Mouse (Mus musculus) cerebellum, adult 18-20 months (tissue): Measurements from ENCODE around the gene Mroh9.
A peak's percentile ranks its signal among the peaks of the same experiment; 100 is the strongest.

Source experiments
- DNase-seq, 2 experiments: peaks; one replicate each; pipeline ENCODE4 v3.0.0; 2021

The Mroh9 gene

GRCm38 (mm10) chr1:163085570-163085969, at the start of gene Mroh9:
Gene Mroh9 (minus strand): TSS chr1:163085670.
- no peak for DNase-seq

- DNase-seq = no peak
Observed at GRCm38 (mm10) chr1:163129976-163130375, 44.5 kb upstream of the Mroh9 start.

- no peak for DNase-seq
Observed at GRCm38 (mm10) chr1:163129129-163129900, 43.8 kb upstream of the Mroh9 start.

GRCm38 (mm10) chr1:163126175-163126881, 40.9 kb upstream of the Mroh9 start:
- DNase-seq = no peak

GRCm38 (mm10) chr1:163122414-163122813, 36.9 kb upstream of the Mroh9 start:
- no peak for DNase-seq

- no peak for DNase-seq
Observed at GRCm38 (mm10) chr1:163113461-163114174, 28.1 kb upstream of the Mroh9 start.

- no peak for DNase-seq
Observed at GRCm38 (mm10) chr1:163112482-163113164, 27.2 kb upstream of the Mroh9 start.

- no peak for DNase-seq
Observed at GRCm38 (mm10) chr1:163104960-163105359, 19.5 kb upstream of the Mroh9 start.

DNA sequence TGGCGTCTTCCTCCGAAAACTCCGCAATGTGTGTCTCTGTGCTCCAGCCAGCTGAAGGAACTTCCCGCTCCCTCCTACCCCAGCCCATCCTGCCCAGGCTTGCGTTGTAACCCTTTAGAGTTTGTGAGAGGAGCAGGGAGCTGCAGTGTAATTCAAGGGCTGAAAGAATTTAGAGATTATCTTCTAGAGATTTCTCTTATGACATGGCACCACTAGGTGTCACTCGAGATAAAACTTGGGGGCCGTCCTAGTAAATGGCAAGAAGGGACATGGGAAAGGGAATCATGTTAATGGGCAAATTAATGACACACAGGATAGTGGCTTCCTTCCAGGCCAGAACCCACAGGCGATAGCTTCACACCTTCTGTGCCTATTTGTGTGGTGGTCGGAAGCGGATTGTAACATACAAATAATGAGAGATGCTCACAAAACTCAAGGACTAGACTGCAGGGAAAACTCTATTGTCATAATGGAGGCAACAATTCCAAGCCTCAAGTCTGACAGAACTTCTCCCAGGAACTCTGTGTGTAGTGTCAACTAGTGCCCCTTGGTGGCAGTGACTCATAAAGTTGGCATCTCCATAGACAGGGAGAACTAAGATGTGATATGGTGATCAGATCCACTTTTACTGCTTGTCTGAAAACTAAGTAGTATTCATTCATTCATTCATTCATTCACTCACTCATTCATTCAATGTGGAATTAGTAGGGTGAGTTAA, 6.1 kb upstream of the Mroh9 start:
- DNase-seq = peak; percentile 15 to 19

DNA sequence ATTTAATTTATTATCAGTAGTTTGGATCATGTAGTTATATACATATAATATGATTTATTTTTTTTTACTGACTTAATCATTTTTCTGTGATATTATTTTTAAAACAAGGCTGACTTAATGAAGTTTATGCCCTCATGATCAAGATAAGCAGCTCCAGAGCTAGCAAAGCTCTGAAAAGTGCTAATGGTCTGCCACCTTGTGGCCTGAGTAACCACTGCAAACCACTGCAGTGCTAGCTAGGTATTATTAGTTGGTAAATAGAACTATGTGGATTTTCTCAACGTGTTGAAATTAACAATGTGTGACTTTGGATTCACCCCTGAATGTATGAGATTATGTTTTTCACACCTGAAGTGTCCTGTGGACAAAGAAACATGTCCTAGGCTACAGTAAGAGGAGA, 15.0 kb downstream of the Mroh9 start:
- DNase-seq = peak; percentile 6 to 29

GRCm38 (mm10) chr1:163060381-163060780, 25.1 kb downstream of the Mroh9 start:
- DNase-seq = no peak

DNA sequence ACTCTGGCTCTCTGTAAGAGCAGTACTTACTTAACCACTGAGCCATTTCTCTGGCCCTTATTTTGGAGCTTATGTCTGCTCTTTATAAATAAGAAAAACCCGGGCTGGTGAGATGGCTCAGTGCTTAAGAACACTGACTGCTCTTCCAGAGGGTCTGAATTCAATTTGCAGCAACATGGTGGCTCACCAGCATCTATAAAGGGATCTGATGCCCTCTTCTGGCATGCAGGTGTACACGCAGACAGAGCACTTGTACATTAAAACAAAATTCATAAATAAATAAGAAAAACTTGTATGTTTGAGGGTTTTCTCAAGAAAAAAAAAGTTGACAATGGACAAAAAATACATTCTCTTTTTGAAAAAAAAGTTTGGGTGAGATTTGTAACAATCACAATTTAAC, 28.1 kb downstream of the Mroh9 start:
- no peak for DNase-seq

GRCm38 (mm10) chr1:163055629-163056028, 29.8 kb downstream of the Mroh9 start:
- no peak for DNase-seq

DNA sequence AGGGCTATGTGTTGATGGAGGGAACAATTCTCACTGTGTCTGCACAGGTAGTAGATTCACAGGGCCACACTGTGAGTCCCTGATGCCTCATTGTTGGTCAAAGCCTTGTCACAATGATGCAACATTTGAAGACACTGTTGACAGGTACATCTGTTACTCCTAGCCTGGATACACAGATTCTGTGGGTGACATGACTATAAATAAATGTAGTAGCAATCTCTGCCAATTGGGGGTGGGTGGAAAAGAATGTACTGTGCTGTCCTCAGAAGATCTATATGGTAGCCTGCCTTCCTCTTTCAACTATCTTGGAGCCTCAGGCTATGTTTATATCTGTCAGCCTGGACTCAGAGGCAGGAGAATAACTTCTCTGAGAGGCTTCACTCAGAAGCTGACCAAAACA, 62.4 kb downstream of the Mroh9 start:
- no peak for DNase-seq

GRCm38 (mm10) chr1:163009220-163009619, 76.2 kb downstream of the Mroh9 start:
- DNase-seq = no peak

DNA sequence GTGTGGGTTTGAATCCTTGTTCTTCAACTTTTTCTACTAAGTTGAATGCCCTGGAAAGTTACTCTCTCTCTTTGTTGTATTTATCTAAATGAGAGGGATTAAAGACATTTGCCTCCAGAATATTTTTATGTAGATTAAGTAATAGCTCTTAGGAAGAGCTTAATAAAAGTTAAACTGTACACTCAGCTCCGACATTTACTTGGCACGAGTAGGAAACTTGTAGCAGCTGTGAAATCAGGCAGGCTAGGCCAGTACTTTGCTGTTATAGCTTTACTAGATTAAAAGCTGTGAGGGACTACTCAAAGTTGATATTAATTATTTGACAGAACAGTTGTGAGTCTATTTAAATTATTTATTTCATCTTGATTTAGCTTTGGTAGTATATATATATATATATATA, 82.0 kb downstream of the Mroh9 start:
- DNase-seq = no peak

DNA sequence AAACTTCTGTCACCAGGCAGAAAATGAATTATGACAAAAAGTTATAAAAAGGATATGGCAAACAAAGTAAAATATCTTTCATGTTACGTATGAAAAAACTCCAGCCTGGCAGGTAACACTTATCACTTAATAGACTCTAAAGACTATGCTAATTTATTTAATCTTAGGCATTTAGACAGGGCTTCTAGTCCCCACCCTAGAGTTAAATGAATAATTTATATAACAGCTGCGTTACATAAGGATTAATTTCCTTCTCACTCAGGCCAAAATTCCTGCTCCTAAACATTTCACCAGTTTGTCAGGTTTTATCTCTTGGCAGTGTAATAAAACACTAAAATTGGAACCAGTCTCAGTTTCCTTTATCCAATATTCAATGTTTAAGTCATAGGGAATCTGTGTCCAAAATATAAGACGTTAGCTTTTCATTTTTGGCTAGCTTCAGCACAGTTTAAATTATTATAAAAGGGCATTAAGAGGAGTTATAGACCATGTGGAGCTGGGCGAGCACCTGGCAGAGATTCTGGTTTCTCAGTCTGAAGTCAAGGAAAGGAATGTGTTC, 84.1 kb downstream of the Mroh9 start:
- no peak for DNase-seq

DNA sequence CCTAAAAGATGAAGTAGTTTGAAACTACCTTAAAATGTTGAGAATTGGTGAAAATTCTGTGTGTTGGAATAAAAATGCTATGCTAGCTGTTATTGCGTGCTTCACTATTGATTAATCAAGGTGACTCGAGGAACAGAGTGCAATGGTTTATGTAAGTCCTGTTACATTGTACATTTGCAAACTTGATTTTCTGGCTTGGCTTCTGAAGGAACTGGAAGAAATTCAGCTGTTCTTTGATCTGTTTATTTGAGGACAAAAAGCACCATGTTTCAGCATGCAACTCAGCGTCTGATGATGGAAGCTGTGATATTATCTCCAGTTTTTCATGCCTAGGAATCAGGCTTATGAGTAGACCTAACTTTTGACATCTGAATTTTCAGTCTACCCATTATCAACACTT, 97.9 kb downstream of the Mroh9 start:
- no peak for DNase-seq

DNA sequence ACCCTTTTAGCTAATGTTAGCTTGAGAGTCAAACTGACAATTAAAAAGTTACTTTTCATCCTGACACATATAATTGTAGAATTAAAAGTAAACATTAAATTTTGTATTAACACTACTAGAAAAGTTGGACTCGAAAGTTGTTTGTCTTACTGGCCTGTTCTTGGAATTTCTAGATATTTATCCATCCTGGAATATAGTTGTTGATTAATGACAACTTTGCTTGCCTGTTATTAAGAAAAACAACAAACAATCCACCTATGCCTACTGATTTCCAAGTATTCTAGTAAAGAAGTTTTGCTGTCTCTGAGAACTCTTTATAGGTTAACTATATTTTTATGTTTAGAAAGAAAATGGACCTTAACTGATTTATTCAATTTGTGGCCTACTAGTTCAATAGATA, 98.7 kb downstream of the Mroh9 start:
- no peak for DNase-seq

DNA sequence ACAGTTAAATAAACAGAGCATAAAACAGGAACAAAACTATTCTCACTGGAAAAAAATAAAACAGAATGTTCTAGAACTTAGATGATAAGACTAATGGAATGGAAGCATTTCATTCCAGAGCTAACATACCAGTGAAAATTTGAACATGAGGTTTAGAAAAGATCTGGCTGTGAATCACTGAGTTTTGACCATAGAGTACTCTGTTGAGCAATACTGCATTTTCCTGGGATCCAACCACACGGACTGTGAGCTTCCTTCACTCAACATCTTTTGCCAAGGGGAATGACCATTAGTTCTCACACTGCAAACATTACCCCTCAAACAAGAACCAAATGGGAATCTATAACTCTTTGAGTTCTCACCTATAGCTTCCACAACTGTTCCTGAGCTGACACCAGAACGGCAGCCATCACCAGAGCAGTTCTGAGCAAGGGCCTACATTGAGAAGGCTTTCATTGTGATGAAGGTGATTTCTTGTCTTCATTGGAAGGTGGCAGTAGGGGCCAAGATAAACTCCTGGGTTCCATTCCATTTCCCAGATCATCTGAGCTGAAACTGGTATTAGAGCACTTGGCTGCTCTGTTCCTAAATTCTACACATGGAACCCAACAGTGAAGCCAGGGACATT, 99.2 kb downstream of the Mroh9 start:
- no peak for DNase-seq

GRCm38 (mm10) chr1:162984428-162984827, 101.0 kb downstream of the Mroh9 start, which contains the start of gene Fmo3:
Gene Fmo3 (minus strand): TSS chr1:162984528.
- DNase-seq = no peak
